Mouse (Mus musculus): ENCODE results near the gene Rnf19b. TPM values are rescaled to one million over a fixed set of nuclear protein-coding genes. Genes with fewer than 3 reads are reported as not detected.

The Rnf19b gene
- polyA plus RNA-seq, 1 experiment from 2014 or later = 10.8 TPM

GRCm38 (mm10) chr4:129021886-129022285 lies 36.2 kb upstream of the Rnf19b start:
- Histone ChIP-seq H3K4me1 (replicated peaks) (no peaks in the 10 kb centered on the region), H3K4me3 (replicated peaks) (no peak overlapping the region), H3K27ac (no peak overlapping the region), H3K4me2 (no peak overlapping the region), H3K9me3 (no peaks in the 10 kb centered on the region), H3K9ac (replicated peaks) (no peak overlapping the region), H3K27me3 (no peaks in the 10 kb centered on the region), H3K36me3 (no peaks in the 10 kb centered on the region)
- 76% methylated on average over 4 of the region's 4 CpGs for WGBS
- no peak for ATAC-seq (ENCODE audit: insufficient number of reproducible peaks, insufficient read depth, low FRiP score, low TSS enrichment, low read depth)

GRCm38 (mm10) chr4:129023884-129024283 lies 34.2 kb upstream of the Rnf19b start:
- H3K4me3 ChIP-seq (replicated peaks) = no peak overlapping the region
- no peak overlapping the region for H3K27ac ChIP-seq
- no peaks in the 10 kb centered on the region for H3K4me1 ChIP-seq (replicated peaks)
- ATAC-seq (ENCODE audit: insufficient number of reproducible peaks, insufficient read depth, low FRiP score, low TSS enrichment, low read depth) = no peak
- H3K9ac ChIP-seq (replicated peaks) = no peak overlapping the region
- no peaks in the 10 kb centered on the region for H3K9me3 ChIP-seq
- 80% methylated on average over 6 of the region's 6 CpGs for WGBS
- no peaks in the 10 kb centered on the region for H3K36me3 ChIP-seq
- H3K4me2 ChIP-seq = no peak overlapping the region
- no peaks in the 10 kb centered on the region for H3K27me3 ChIP-seq

GRCm38 (mm10) chr4:129024775-129025174 lies 33.3 kb upstream of the Rnf19b start:
- no peaks in the 10 kb centered on the region for H3K36me3 ChIP-seq
- no peaks in the 10 kb centered on the region for H3K4me1 ChIP-seq (replicated peaks)
- no peak for ATAC-seq (ENCODE audit: insufficient number of reproducible peaks, insufficient read depth, low FRiP score, low TSS enrichment, low read depth)
- H3K9ac ChIP-seq (replicated peaks) = no peak overlapping the region
- H3K27me3 ChIP-seq = no peaks in the 10 kb centered on the region
- no peak overlapping the region for H3K27ac ChIP-seq
- 76% methylated on average over 6 of the region's 6 CpGs for WGBS
- H3K4me3 ChIP-seq (replicated peaks) = no peak overlapping the region
- no peak overlapping the region for H3K4me2 ChIP-seq
- no peaks in the 10 kb centered on the region for H3K9me3 ChIP-seq

- Histone ChIP-seq H3K27me3 (no peaks in the 10 kb centered on the region), H3K4me1 (replicated peaks) (no peaks in the 10 kb centered on the region), H3K4me3 (replicated peaks) (no peak overlapping the region), H3K9me3 (no peaks in the 10 kb centered on the region), H3K4me2 (no peak overlapping the region), H3K27ac (no peak overlapping the region), H3K36me3 (no peaks in the 10 kb centered on the region), H3K9ac (replicated peaks) (no peak overlapping the region)
- 91% methylated on average over 3 of the region's 3 CpGs for WGBS
- no peak for ATAC-seq (ENCODE audit: insufficient number of reproducible peaks, insufficient read depth, low FRiP score, low TSS enrichment, low read depth)
Observed at GRCm38 (mm10) chr4:129025707-129026106, 32.4 kb upstream of the Rnf19b start.

- Histone ChIP-seq H3K27ac (no peak overlapping the region), H3K9me3 (no peaks in the 10 kb centered on the region), H3K9ac (replicated peaks) (no peak overlapping the region), H3K36me3 (no peaks in the 10 kb centered on the region), H3K4me3 (replicated peaks) (no peak overlapping the region), H3K4me2 (no peak overlapping the region), H3K4me1 (replicated peaks) (peaks cover 28% of the 10 kb centered on the region), H3K27me3 (no peaks in the 10 kb centered on the region)
- WGBS = 92% methylated on average over 4 of the region's 4 CpGs
- ATAC-seq (ENCODE audit: insufficient number of reproducible peaks, insufficient read depth, low FRiP score, low TSS enrichment, low read depth) = no peak
Observed at GRCm38 (mm10) chr4:129030746-129031145, 27.3 kb upstream of the Rnf19b start.

- ATAC-seq (ENCODE audit: insufficient number of reproducible peaks, insufficient read depth, low FRiP score, low TSS enrichment, low read depth) = no peak
Observed at GRCm38 (mm10) chr4:129031408-129031965, 26.6 kb upstream of the Rnf19b start.

GRCm38 (mm10) chr4:129032133-129032962 lies 25.7 kb upstream of the Rnf19b start:
- no peaks in the 10 kb centered on the region for H3K36me3 ChIP-seq
- no peak overlapping the region for H3K4me3 ChIP-seq (replicated peaks)
- no peak overlapping the region for H3K9ac ChIP-seq (replicated peaks)
- H3K4me2 ChIP-seq = peak overlapping the region; percentile 34; the same call in 1 of the 2 replicates
- no peaks in the 10 kb centered on the region for H3K9me3 ChIP-seq
- H3K27me3 ChIP-seq = no peaks in the 10 kb centered on the region
- H3K4me1 ChIP-seq (replicated peaks) = peaks cover 29% of the 10 kb centered on the region
- no peak for ATAC-seq (ENCODE audit: insufficient number of reproducible peaks, insufficient read depth, low FRiP score, low TSS enrichment, low read depth)
- 75% methylated on average over 11 of the region's 11 CpGs for WGBS
- H3K27ac ChIP-seq = peak overlapping the region; percentile 79

More at GRCm38 (mm10) chr4:129031408-129031965, 26.6 kb upstream of the Rnf19b start:
- 90% methylated on average over 8 of the region's 8 CpGs for WGBS
- peaks cover 29% of the 10 kb centered on the region for H3K4me1 ChIP-seq (replicated peaks)
- no peaks in the 10 kb centered on the region for H3K9me3 ChIP-seq
- no peak overlapping the region for H3K27ac ChIP-seq
- H3K36me3 ChIP-seq = no peaks in the 10 kb centered on the region
- no peak overlapping the region for H3K4me2 ChIP-seq
- H3K27me3 ChIP-seq = no peaks in the 10 kb centered on the region
- H3K4me3 ChIP-seq (replicated peaks) = no peak overlapping the region
- H3K9ac ChIP-seq (replicated peaks) = no peak overlapping the region

GRCm38 (mm10) chr4:129032963-129033951 lies 24.8 kb upstream of the Rnf19b start:
- no peaks in the 10 kb centered on the region for H3K27me3 ChIP-seq
- peak overlapping the region; percentile 79 for H3K27ac ChIP-seq
- WGBS = 27% methylated on average over 17 of the region's 17 CpGs
- peaks cover 29% of the 10 kb centered on the region for H3K4me1 ChIP-seq (replicated peaks)
- 0 out of 2 replicates have a peak overlapping the region, but pooled peaks have one; percentile 12 for H3K9ac ChIP-seq (replicated peaks)
- H3K9me3 ChIP-seq = no peaks in the 10 kb centered on the region
- peak overlapping the region; percentile 34 for H3K4me2 ChIP-seq
- peak; percentile 87 for ATAC-seq (ENCODE audit: insufficient number of reproducible peaks, insufficient read depth, low FRiP score, low TSS enrichment, low read depth)
- H3K4me3 ChIP-seq (replicated peaks) = no peak overlapping the region
- H3K36me3 ChIP-seq = no peaks in the 10 kb centered on the region

- WGBS = 91% methylated on average over 3 of the region's 3 CpGs
- Histone ChIP-seq H3K9me3 (no peaks in the 10 kb centered on the region), H3K9ac (replicated peaks) (no peak overlapping the region), H3K36me3 (no peaks in the 10 kb centered on the region), H3K4me1 (replicated peaks) (peaks cover 29% of the 10 kb centered on the region), H3K27ac (no peak overlapping the region), H3K4me2 (no peak overlapping the region), H3K4me3 (replicated peaks) (no peak overlapping the region), H3K27me3 (no peaks in the 10 kb centered on the region)
- no peak for ATAC-seq (ENCODE audit: insufficient number of reproducible peaks, insufficient read depth, low FRiP score, low TSS enrichment, low read depth)
Observed at GRCm38 (mm10) chr4:129034224-129034623, 23.8 kb upstream of the Rnf19b start.

GRCm38 (mm10) chr4:129034706-129035660 lies 23.1 kb upstream of the Rnf19b start:
- no peak for ATAC-seq (ENCODE audit: insufficient number of reproducible peaks, insufficient read depth, low FRiP score, low TSS enrichment, low read depth)
- H3K36me3 ChIP-seq = no peaks in the 10 kb centered on the region
- no peaks in the 10 kb centered on the region for H3K27me3 ChIP-seq
- H3K9me3 ChIP-seq = no peaks in the 10 kb centered on the region
- peak overlapping the region; percentile 64; the same call in 1 of the 2 replicates for H3K27ac ChIP-seq
- no peak overlapping the region for H3K9ac ChIP-seq (replicated peaks)
- WGBS = 54% methylated on average over 13 of the region's 13 CpGs
- H3K4me3 ChIP-seq (replicated peaks) = no peak overlapping the region
- H3K4me2 ChIP-seq = no peak overlapping the region
- peaks cover 29% of the 10 kb centered on the region for H3K4me1 ChIP-seq (replicated peaks)

Data from limb, embryonic 12.5 days (tissue).